Mouse (Mus musculus): ENCODE data around the gene Ccdc185. TPM values are rescaled to one million over a fixed set of nuclear protein-coding genes. Genes with fewer than 3 reads are reported as not detected.

Gene Ccdc185
- polyA plus RNA-seq, 1 experiment from 2014 or later, result not detected

DNA sequence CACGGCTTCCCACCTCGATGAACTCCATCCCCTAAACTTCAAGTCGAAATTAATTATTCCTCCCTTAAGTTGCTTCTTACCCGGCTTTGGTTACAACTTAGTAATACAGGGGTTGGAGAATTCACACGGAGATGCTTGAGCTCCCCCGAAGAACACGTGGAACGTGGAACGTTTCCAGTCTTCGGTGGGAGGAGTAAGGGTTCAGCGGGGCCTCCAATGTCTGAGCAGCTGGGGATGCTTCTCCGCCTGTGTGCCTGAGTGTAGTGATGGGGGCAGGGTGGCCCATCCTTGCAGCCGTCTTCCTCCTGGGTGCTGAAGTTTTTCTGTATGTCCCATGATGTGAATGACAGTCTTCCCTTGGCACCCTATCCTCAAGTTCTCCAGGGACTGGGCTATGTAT lies 29.2 kb upstream of the Ccdc185 start:
- no peak for TF ChIP-seq CTCF (IDR thresholded peaks at IDR 0.05)
- ChIA-PET POLR2A (no interaction called here), CTCF (interaction anchor here (1.2 kb wide), 1 partner anchor 14 kb away, joined by 3 read pairs; the partner anchor contains the start of gene Susd4)
- DNase-seq (ENCODE audit: low read depth, low spot score) (no peak), ATAC-seq (no peak)
- in situ Hi-C loops (cut with MboI; ENCODE audit: low pct_unique_long_range_greater_than_20kb), result no loop called here
- no peaks in the 10 kb centered on the region for H3K27me3 ChIP-seq

GRCm38 (mm10) chr1:182776749-182777410 lies 27.9 kb upstream of the Ccdc185 start:
- in situ Hi-C loops (cut with MboI; ENCODE audit: low pct_unique_long_range_greater_than_20kb), result no loop called here
- no peak for ATAC-seq

DNA sequence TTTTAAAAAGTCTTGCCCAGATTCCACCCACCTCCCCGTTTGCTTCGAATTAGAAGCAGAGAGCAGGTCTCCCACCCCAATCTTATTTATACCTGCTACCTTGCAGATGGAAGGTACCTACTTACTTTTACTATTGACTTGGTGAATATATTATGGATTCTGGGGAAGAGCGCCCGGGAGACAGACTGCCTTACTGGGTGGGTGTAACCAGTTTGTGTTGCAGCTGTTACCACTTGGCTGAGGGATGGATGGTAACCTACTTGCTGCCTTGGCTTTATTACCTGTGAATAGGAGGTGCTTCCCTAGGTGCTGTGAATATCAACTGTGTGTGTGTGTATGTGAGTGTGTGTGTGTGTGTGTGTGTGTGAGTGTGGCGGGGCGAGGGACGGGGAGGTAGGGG lies 26.6 kb upstream of the Ccdc185 start:
- in situ Hi-C loops (cut with MboI; ENCODE audit: low pct_unique_long_range_greater_than_20kb), result no loop called here
- H3K27me3 ChIP-seq, result no peaks in the 10 kb centered on the region
- DNase-seq (ENCODE audit: low read depth, low spot score) (no peak), ATAC-seq (no peak)
- no peak for TF ChIP-seq CTCF (IDR thresholded peaks at IDR 0.05)
- ChIA-PET POLR2A (no interaction called here), CTCF (no interaction called here)

More at GRCm38 (mm10) chr1:182776749-182777410, 27.9 kb upstream of the Ccdc185 start:
- TF ChIP-seq CTCF (IDR thresholded peaks at IDR 0.05), result no peak
- H3K27me3 ChIP-seq, result no peaks in the 10 kb centered on the region
- no peak for DNase-seq (ENCODE audit: low read depth, low spot score)
- CTCF ChIA-PET, result no interaction called here
- POLR2A ChIA-PET, result interaction anchor here (0.8 kb wide), 1 partner anchor 10 kb away, joined by 3 read pairs; no protein-coding TSS in a partner anchor

DNA sequence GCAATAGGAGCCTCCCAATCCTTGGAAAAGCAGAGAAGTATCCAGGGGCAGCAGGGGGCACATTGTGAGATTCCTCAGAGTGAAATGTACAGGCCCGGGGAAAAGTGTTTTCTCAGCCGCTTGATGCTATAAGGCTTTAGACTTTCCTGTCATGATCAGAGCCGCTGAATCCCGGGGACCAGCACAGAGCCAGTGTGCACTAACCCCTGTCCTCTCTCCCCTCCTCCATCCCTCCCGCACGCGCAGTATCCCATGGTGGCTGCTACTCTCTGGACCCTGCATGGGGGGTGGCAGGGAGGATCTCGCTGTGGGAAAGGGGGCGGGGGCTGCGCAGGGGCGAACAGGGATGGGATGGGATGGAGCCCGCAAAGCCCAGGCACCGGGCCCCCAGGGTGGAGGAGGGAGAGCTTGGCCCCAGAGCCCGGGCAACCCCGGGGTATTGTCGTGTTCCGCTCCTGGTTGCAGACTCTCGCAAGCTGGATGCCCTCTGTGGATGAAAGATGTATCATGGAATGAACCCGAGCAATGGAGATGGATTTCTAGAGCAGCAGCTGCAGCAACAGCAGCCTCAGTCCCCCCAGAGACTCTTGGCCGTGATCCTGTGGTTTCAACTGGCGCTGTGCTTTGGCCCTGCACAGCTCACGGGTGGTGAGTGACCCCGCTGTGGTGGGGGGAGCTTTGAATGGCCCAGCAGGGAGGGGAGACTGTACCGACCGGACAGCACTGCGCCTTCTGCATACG lies 15.7 kb upstream of the Ccdc185 start:
- ATAC-seq (no peak), DNase-seq (ENCODE audit: low read depth, low spot score) (no peak)
- ChIA-PET CTCF (interaction anchor here (0.9 to 1.4 kb wide), 4 partner anchors 14 to 66 kb away, joined by 3 to 5 read pairs (median 3); no protein-coding TSS in a partner anchor), POLR2A (no interaction called here)
- in situ Hi-C loops (cut with MboI; ENCODE audit: low pct_unique_long_range_greater_than_20kb), result no loop called here
- TF ChIP-seq CTCF (IDR thresholded peaks at IDR 0.05), result no peak
- H3K27me3 ChIP-seq, result no peaks in the 10 kb centered on the region

- CTCF ChIA-PET, result interaction anchor here (0.8 to 1.4 kb wide), 5 partner anchors 14 to 65 kb away, joined by 3 to 5 read pairs (median 3); no protein-coding TSS in a partner anchor
- POLR2A ChIA-PET, result no interaction called here
- DNase-seq (ENCODE audit: low read depth, low spot score), result no peak
- no peaks in the 10 kb centered on the region for H3K27me3 ChIP-seq
- peak; percentile 60 for TF ChIP-seq CTCF (IDR thresholded peaks at IDR 0.05)
- in situ Hi-C loops (cut with MboI; ENCODE audit: low pct_unique_long_range_greater_than_20kb), result no loop called here
- ATAC-seq, result peak; percentile 72
Observed at GRCm38 (mm10) chr1:182763716-182764461, 14.9 kb upstream of the Ccdc185 start, which contains the start of gene Susd4. TSS of gene Susd4 (plus strand) at chr1:182763860.

- H3K27me3 ChIP-seq, result no peaks in the 10 kb centered on the region
- POLR2A ChIA-PET, result no interaction called here
- no peak for TF ChIP-seq CTCF (IDR thresholded peaks at IDR 0.05)
- no peak for ATAC-seq
- CTCF ChIA-PET, result interaction anchor here (0.8 kb wide), 1 partner anchor 13 kb away, joined by 3 read pairs; no protein-coding TSS in a partner anchor
- in situ Hi-C loops (cut with MboI; ENCODE audit: low pct_unique_long_range_greater_than_20kb), result no loop called here
- DNase-seq (ENCODE audit: low read depth, low spot score), result no peak
Observed at GRCm38 (mm10) chr1:182763191-182763715, 14.3 kb upstream of the Ccdc185 start.

DNA sequence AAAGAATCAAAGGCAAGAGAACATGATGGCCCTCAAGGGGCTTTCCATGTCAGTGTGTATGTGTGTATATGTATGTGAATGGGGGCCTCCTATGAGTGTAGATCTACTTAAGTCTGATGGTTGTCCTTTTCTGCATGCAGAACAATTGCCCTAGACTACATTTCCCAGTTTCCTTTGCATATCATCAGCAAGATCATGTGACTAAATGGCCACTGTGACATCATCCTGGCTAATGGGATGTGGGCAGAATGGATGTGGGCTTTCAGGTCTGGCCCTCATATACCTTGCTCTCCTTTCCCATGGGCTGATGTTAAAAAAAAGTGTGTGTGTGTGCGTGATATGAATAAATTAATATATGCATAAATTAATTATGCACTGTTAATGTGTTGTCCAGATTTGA lies 9.8 kb upstream of the Ccdc185 start:
- H3K27me3 ChIP-seq, result no peaks in the 10 kb centered on the region
- TF ChIP-seq CTCF (IDR thresholded peaks at IDR 0.05), result no peak
- POLR2A ChIA-PET, result no interaction called here
- in situ Hi-C loops (cut with MboI; ENCODE audit: low pct_unique_long_range_greater_than_20kb), result no loop called here
- CTCF ChIA-PET, result no interaction called here
- ATAC-seq, result no peak
- no peak for DNase-seq (ENCODE audit: low read depth, low spot score)

- in situ Hi-C loops (cut with MboI; ENCODE audit: low pct_unique_long_range_greater_than_20kb), result no loop called here
- DNase-seq (ENCODE audit: low read depth, low spot score) (no peak), ATAC-seq (no peak)
- no peaks in the 10 kb centered on the region for H3K27me3 ChIP-seq
- no peak for TF ChIP-seq CTCF (IDR thresholded peaks at IDR 0.05)
- CTCF ChIA-PET, result no interaction called here
- POLR2A ChIA-PET, result no interaction called here
Observed at GRCm38 (mm10) chr1:182754865-182755264, 5.9 kb upstream of the Ccdc185 start.

DNA sequence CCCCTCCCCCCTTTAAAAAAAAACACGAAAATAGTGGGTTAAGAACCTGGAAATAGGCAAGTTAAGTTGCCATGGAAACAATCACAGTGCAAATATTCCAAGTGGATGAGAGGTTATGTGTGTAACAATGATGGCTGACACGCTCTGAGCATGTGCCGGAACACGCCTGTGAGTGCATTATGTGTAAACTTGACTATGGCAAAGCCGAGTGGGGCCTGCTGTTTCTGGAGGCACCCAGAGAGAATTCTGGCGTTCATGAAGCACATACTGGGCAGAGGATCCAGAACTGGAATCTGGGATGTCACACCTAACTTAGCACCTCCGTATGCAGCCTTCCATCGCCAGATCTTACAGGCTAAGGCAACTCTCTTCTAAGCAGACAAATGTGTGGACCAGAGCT lies 4.7 kb upstream of the Ccdc185 start:
- H3K27me3 ChIP-seq, result peaks cover 9% of the 10 kb centered on the region
- POLR2A ChIA-PET, result no interaction called here
- DNase-seq (ENCODE audit: low read depth, low spot score) (no peak), ATAC-seq (no peak)
- CTCF ChIA-PET, result no interaction called here
- TF ChIP-seq CTCF (IDR thresholded peaks at IDR 0.05), result no peak
- in situ Hi-C loops (cut with MboI; ENCODE audit: low pct_unique_long_range_greater_than_20kb), result no loop called here

DNA sequence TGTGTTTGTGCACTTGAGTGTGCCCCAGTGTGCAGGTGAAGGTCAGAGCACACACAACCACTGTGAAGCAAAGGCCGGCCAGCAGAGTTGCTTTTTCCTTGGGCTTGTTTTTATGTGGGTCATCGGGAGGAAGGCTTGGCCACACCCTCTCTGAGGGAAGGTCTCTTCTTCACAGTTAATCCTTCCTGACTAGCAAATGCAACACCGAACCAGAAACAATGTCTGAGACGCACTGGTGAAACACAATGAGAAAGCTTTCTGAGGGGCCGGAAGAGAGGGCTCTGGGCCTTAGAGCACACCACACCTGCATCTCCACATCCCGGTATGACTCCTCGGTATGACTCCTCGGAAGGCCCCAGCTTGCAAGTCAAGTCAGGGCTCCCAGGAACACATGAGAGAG lies 2.3 kb upstream of the Ccdc185 start:
- TF ChIP-seq CTCF (IDR thresholded peaks at IDR 0.05), result no peak
- POLR2A ChIA-PET, result no interaction called here
- CTCF ChIA-PET, result interaction anchor here (1.3 kb wide), 1 partner anchor 11 kb away, joined by 3 read pairs; no protein-coding TSS in a partner anchor
- DNase-seq (ENCODE audit: low read depth, low spot score) (no peak), ATAC-seq (no peak)
- in situ Hi-C loops (cut with MboI; ENCODE audit: low pct_unique_long_range_greater_than_20kb), result no loop called here
- peaks cover 17% of the 10 kb centered on the region for H3K27me3 ChIP-seq
